Mouse (Mus musculus) hindbrain, embryonic 15.5 days (tissue): ENCODE measurements at regions not wholly inside any gene's neighbourhood (a gene's known extent, or its start where the extent isn't known, plus 50 kb on each side); places are given as distances from the start of the nearest gene placed in this dataset.

Experiments
- ATAC-seq: fragments of 200-750 bp; cut with Nextera tagmentation; 2 replicates; pipeline ENCODE4 v1.8.0; 2017; ENCODE audit warnings: low read depth, moderate number of reproducible peaks, moderate TSS enrichment; ENCODE audit not compliant: low FRiP score
- H3K27ac ChIP-seq: fragments of 300-500 bp; sonication (generic); replicated peaks from 2 replicates; pipeline ENCODE4 v1.5.1; 2015; ENCODE audit warnings: mild to moderate bottlenecking, inconsistent platforms
- H3K27me3 ChIP-seq: fragments of 300-500 bp; sonication (generic); 2 replicates; pipeline ENCODE4 v1.6.1; 2015; ENCODE audit warnings: control low read depth, inconsistent platforms
- H3K36me3 ChIP-seq: fragments of 300-500 bp; sonication (generic); 2 replicates; pipeline ENCODE4 v1.6.1; 2015; ENCODE audit warnings: control low read depth, inconsistent platforms
- H3K4me1 ChIP-seq: fragments of 300-500 bp; sonication (generic); replicated peaks from 2 replicates; pipeline ENCODE4 v1.6.1; 2015; ENCODE audit warnings: control low read depth, inconsistent platforms
- H3K4me2 ChIP-seq: fragments of 300-500 bp; sonication (generic); 2 replicates; pipeline ENCODE4 v1.6.1; 2015; ENCODE audit warnings: moderate library complexity, mild to moderate bottlenecking, inconsistent platforms
- H3K4me3 ChIP-seq: fragments of 300-500 bp; sonication (generic); 2 replicates; pipeline ENCODE4 v1.5.1; 2015; ENCODE audit warnings: mild to moderate bottlenecking, inconsistent platforms
- H3K9ac ChIP-seq: fragments of 300-500 bp; sonication (generic); 2 replicates; pipeline ENCODE4 v1.6.1; 2015; ENCODE audit warnings: inconsistent platforms
- H3K9me3 ChIP-seq: fragments of 300-500 bp; sonication (generic); 2 replicates; pipeline ENCODE4 v1.6.1; 2016; ENCODE audit warnings: control low read depth, inconsistent platforms
- WGBS: fragments of 180-500 bp; shearing (Covaris S2); methylation state at CpG from one replicate; pipeline ENCODE4 v1.1.7; 2015; 5-methylcytosine and 5-hydroxymethylcytosine counted together

GRCm38 (mm10) chr1:193705205-193705604, 335.1 kb upstream of the Camk1g start:
- Histone ChIP-seq H3K4me3 (no peak overlapping the region), H3K27me3 (no peaks in the 10 kb centered on the region), H3K9me3 (no peaks in the 10 kb centered on the region), H3K9ac (no peak overlapping the region), H3K4me1 (peaks cover 8% of the 10 kb centered on the region), H3K27ac (no peak overlapping the region), H3K4me2 (no peak overlapping the region), H3K36me3 (no peaks in the 10 kb centered on the region)
- ATAC-seq = no peak
- 47% methylated on average over 2 of the region's 2 CpGs for WGBS

- 9% methylated on average over 15 of the region's 15 CpGs for WGBS
- Histone ChIP-seq H3K36me3 (no peaks in the 10 kb centered on the region), H3K4me3 (peak overlapping the region; percentile 18), H3K9ac (no peak overlapping the region), H3K4me2 (peak overlapping the region; percentile 50), H3K27me3 (no peaks in the 10 kb centered on the region), H3K4me1 (peaks cover 11% of the 10 kb centered on the region), H3K9me3 (no peaks in the 10 kb centered on the region), H3K27ac (no peak overlapping the region)
- 0 out of 2 replicates have a peak, but pooled peaks have one; percentile 10 for ATAC-seq
These were observed 332.8 kb upstream of the Camk1g start for GRCm38 (mm10) chr1:193702707-193703419.

- 68% methylated on average over 3 of the region's 3 CpGs for WGBS
- Histone ChIP-seq H3K4me1 (peaks cover 15% of the 10 kb centered on the region), H3K4me2 (no peak overlapping the region), H3K4me3 (no peak overlapping the region), H3K27me3 (no peaks in the 10 kb centered on the region), H3K9ac (no peak overlapping the region), H3K36me3 (no peaks in the 10 kb centered on the region), H3K9me3 (no peaks in the 10 kb centered on the region), H3K27ac (no peak overlapping the region)
- ATAC-seq = no peak
These were observed 330.1 kb upstream of the Camk1g start for GRCm38 (mm10) chr1:193700217-193700616.

GRCm38 (mm10) chr1:193698603-193699266, 328.6 kb upstream of the Camk1g start:
- Histone ChIP-seq H3K27me3 (no peaks in the 10 kb centered on the region), H3K4me3 (no peak overlapping the region), H3K4me2 (no peak overlapping the region), H3K36me3 (no peaks in the 10 kb centered on the region), H3K9ac (no peak overlapping the region), H3K27ac (no peak overlapping the region), H3K4me1 (peaks cover 15% of the 10 kb centered on the region), H3K9me3 (no peaks in the 10 kb centered on the region)
- ATAC-seq = peak; percentile 65; the same call in 1 of the 2 replicates
- WGBS = 9% methylated on average over 7 of the region's 7 CpGs

DNA sequence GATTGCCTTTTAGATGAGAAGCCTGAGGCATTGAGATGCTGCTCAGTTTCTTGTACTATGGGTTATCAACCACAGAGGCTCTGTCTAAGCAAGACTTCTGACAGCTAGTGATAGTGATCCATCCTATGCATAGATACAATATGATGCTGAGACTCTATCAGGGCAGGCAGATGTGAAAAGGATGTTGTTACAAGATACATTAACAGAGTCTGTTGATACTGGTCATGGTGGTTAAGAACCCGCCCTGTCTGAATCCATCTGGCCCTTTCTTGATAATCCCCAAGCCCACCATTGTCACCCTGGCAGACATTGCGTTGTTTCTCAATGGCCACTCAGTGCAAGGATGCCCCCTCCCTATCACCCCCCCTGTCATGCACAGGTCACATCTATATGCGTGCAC, 327.8 kb upstream of the Camk1g start:
- no peak overlapping the region for H3K9ac ChIP-seq
- H3K9me3 ChIP-seq = no peaks in the 10 kb centered on the region
- no peak overlapping the region for H3K4me3 ChIP-seq
- H3K27ac ChIP-seq = no peak overlapping the region
- no peaks in the 10 kb centered on the region for H3K36me3 ChIP-seq
- H3K4me1 ChIP-seq = peaks cover 17% of the 10 kb centered on the region
- no peaks in the 10 kb centered on the region for H3K27me3 ChIP-seq
- ATAC-seq = no peak
- H3K4me2 ChIP-seq = no peak overlapping the region
- WGBS = 80% methylated on average over 3 of the region's 3 CpGs

- no peaks in the 10 kb centered on the region for H3K9me3 ChIP-seq
- no peak overlapping the region for H3K27ac ChIP-seq
- H3K4me3 ChIP-seq = no peak overlapping the region
- no peaks in the 10 kb centered on the region for H3K36me3 ChIP-seq
- no peak overlapping the region for H3K4me2 ChIP-seq
- H3K4me1 ChIP-seq = peaks cover 15% of the 10 kb centered on the region; the same call in 1 of the 2 replicates
- ATAC-seq = no peak
- H3K27me3 ChIP-seq = no peaks in the 10 kb centered on the region
- H3K9ac ChIP-seq = no peak overlapping the region
- 37% methylated on average over 4 of the region's 4 CpGs for WGBS
These were observed 326.9 kb upstream of the Camk1g start for GRCm38 (mm10) chr1:193697001-193697400.

GRCm38 (mm10) chr1:193692991-193693390, 322.9 kb upstream of the Camk1g start:
- WGBS = 19% methylated on average over 3 of the region's 3 CpGs
- peaks cover 22% of the 10 kb centered on the region for H3K4me1 ChIP-seq

GRCm38 (mm10) chr1:193689601-193690000, 319.5 kb upstream of the Camk1g start:
- Histone ChIP-seq H3K4me1 (peaks cover 18% of the 10 kb centered on the region), H3K9ac (no peak overlapping the region), H3K9me3 (no peaks in the 10 kb centered on the region), H3K27me3 (no peaks in the 10 kb centered on the region), H3K36me3 (no peaks in the 10 kb centered on the region), H3K27ac (no peak overlapping the region), H3K4me3 (no peak overlapping the region), H3K4me2 (no peak overlapping the region)
- ATAC-seq = 0 out of 2 replicates have a peak, but pooled peaks have one; percentile 59
- 27% methylated on average over 4 of the region's 4 CpGs for WGBS

More at GRCm38 (mm10) chr1:193692991-193693390, 322.9 kb upstream of the Camk1g start:
- no peak for ATAC-seq
- Histone ChIP-seq H3K27me3 (no peaks in the 10 kb centered on the region), H3K9me3 (no peaks in the 10 kb centered on the region), H3K4me2 (no peak overlapping the region), H3K27ac (no peak overlapping the region), H3K9ac (no peak overlapping the region), H3K36me3 (no peaks in the 10 kb centered on the region), H3K4me3 (no peak overlapping the region)

- Histone ChIP-seq H3K9me3 (no peaks in the 10 kb centered on the region), H3K27me3 (no peaks in the 10 kb centered on the region), H3K4me1 (no peaks in the 10 kb centered on the region), H3K4me2 (no peak overlapping the region), H3K4me3 (no peak overlapping the region), H3K36me3 (no peaks in the 10 kb centered on the region), H3K27ac (no peak overlapping the region), H3K9ac (no peak overlapping the region)
- ATAC-seq = no peak
- 50% methylated on average over 2 of the region's 2 CpGs for WGBS
These were observed 312.8 kb upstream of the Camk1g start for GRCm38 (mm10) chr1:193682917-193683316.

- H3K36me3 ChIP-seq = no peaks in the 10 kb centered on the region
- H3K27ac ChIP-seq = no peak overlapping the region
- no peak overlapping the region for H3K9ac ChIP-seq
- no peaks in the 10 kb centered on the region for H3K27me3 ChIP-seq
- no peak for ATAC-seq
- no peaks in the 10 kb centered on the region for H3K9me3 ChIP-seq
- no peak overlapping the region for H3K4me3 ChIP-seq
- H3K4me2 ChIP-seq = no peak overlapping the region
- 0 out of 2 replicates have a peak, but pooled peaks cover 4% of the 10 kb centered on the region for H3K4me1 ChIP-seq
- WGBS = 74% methylated on average over 2 of the region's 2 CpGs
These were observed 308.4 kb upstream of the Camk1g start for GRCm38 (mm10) chr1:193678448-193678847.

- Histone ChIP-seq H3K9ac (no peak overlapping the region), H3K4me2 (no peak overlapping the region), H3K9me3 (no peaks in the 10 kb centered on the region), H3K4me1 (peaks cover 18% of the 10 kb centered on the region), H3K36me3 (no peaks in the 10 kb centered on the region), H3K27ac (no peak overlapping the region), H3K4me3 (no peak overlapping the region), H3K27me3 (no peaks in the 10 kb centered on the region)
- no peak for ATAC-seq
- 37% methylated on average over 3 of the region's 3 CpGs for WGBS
These were observed 303.2 kb upstream of the Camk1g start for GRCm38 (mm10) chr1:193673236-193673830.

DNA sequence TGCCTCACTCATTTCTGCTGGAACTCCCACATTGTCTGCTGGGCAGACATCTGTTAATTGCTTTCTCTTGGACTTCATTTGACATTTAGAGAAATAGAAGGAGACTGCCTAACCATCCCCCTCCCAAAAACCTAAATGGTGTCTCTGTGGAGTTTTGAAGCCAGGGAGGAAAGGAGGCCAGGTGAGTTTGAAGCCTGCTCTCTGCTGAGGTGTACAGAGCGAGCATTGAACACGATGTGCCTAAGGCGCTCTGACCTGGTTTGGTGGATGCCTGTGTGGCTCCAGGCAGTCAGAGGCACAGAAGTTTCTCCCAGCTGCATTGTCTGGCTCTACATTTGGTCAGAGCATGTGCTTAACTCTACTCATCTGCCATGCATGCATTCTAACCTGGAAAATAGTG, 302.6 kb upstream of the Camk1g start:
- Histone ChIP-seq H3K4me2 (no peak overlapping the region), H3K4me3 (no peak overlapping the region), H3K27me3 (no peaks in the 10 kb centered on the region), H3K9me3 (no peaks in the 10 kb centered on the region), H3K9ac (no peak overlapping the region), H3K36me3 (no peaks in the 10 kb centered on the region), H3K27ac (no peak overlapping the region), H3K4me1 (peaks cover 16% of the 10 kb centered on the region)
- ATAC-seq = no peak
- WGBS = 72% methylated on average over 3 of the region's 3 CpGs
